Mouse (Mus musculus): ENCODE results near the gene Gm29289.
"Not testable (repeated sequence)": the region's sequence is repeated elsewhere in the genome, so short reads cannot be mapped to it uniquely, and the experiment has no call there.

- TF ChIP-seq GATA1 (IDR thresholded peaks at IDR 0.05; ENCODE audit: low read depth, low read length); EP300 (IDR thresholded peaks at IDR 0.05; ENCODE audit: low read depth in 1 of 2, low read length in 2 of 2); ZNF384 (IDR thresholded peaks at IDR 0.05; ENCODE audit: low read depth, low read length); CTCF (IDR thresholded peaks at IDR 0.05 in 2 of 3, conservative IDR thresholded peaks at IDR 0.05 in 1 of 3; ENCODE audit: control insufficient read depth in 1 of 3, insufficient read depth in 1 of 3, low read depth in 2 of 3, low read length in 3 of 3, poor library complexity in 1 of 3, severe bottlenecking in 1 of 3); HCFC1 (IDR thresholded peaks at IDR 0.05; ENCODE audit: low read depth, low read length); E2F4 (IDR thresholded peaks at IDR 0.05; ENCODE audit: borderline replicate concordance, low read depth, low read length); MAX (IDR thresholded peaks at IDR 0.05; ENCODE audit: low read length); SIN3A (IDR thresholded peaks at IDR 0.05; ENCODE audit: low read length): not testable (repeated sequence)
Measured at GRCm38 (mm10) chrY:2932282-2932681, at the start of gene Gm29289.

All from MEL (cell line).